Mouse (Mus musculus) retina, adult 2 months (tissue): ENCODE data around the gene Clip2.
A peak's percentile ranks its signal among the peaks of the same experiment; 100 is the strongest.
"Not testable (repeated sequence)": the region's sequence is repeated elsewhere in the genome, so short reads cannot be mapped to it uniquely, and the experiment has no call there.

Experiments used
- DNase-seq: peaks from one replicate; pipeline ENCODE4 v3.0.0-alpha.2; 2012; ENCODE audit warnings: low read depth, low spot score

Gene Clip2

DNA sequence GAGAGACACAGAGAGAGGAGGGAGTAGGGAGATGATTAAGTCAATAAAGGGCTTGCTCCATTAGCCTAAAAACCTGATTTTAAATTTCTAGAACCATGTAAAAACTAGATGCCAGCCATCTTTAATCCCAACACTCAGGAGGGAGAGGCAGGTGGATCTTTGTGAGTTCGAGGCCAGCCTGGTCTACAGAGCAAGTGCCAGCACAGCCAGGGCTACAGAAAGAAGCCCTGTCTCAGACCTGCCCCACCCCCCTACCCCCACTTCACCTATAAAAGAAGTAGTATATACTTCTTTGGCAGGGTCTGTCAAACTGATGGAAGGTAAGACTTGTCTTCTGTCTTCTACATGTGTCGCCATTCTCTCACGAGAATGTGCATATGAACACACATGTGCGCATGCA is 91.7 kb downstream of the Clip2 start:
- DNase-seq, result no peak

DNA sequence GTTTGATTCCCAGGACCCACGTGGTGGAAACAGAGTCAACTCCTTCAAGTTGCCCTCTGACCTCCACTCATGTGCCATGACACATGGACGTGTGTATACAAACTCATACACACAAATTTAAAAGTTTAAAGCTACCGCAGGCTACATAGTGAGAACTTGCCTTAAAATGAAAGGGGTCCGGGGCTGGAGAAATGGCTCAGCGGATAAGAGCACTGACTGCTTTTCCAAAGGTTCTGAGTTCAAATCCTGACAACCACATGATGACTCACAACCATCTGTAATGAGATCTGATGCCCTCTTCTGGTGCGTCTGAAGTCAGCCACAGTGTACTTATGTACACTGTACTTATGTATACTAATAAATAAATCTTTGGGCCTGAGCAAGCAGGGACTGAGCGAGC is 93.1 kb downstream of the Clip2 start:
- no peak for DNase-seq

DNA sequence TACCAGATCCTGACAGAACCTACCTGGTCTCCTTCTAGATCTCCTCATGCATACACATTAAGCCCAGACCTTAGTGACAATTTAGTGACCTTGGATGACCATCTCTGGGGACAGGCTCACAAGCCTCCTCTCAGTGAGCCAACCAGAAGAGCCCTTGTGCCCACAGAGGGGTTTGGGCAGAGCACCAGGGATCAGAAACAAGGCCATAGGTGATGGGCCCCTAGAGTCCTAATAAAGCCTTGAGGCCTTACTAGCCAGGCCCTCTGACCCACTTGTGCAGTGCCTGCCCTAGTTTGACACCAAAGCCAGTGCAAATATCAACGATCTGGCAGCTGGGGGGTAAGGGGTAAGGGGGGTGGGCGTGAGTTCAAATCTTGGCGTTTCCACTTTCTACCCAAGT is 93.8 kb downstream of the Clip2 start:
- DNase-seq, result no peak

DNA sequence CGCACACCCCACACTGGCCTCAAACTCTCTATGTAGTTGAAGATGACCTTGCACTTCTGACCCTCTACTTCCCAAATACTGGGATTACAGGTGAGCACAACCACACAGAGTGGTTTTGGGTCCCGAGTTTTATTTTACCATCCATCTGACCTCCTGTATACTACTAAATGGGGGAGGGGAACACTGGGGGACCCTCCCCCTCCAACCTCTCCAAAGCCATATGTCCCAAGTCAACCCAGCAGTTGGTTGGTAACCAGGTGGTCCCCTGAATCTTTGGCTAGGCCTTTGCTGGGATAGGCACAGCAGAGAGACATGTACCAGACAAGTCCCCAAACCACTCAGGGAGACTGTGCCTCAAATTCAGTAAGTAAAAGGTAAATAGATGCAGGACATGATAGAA is 94.9 kb downstream of the Clip2 start:
- no peak for DNase-seq

DNA sequence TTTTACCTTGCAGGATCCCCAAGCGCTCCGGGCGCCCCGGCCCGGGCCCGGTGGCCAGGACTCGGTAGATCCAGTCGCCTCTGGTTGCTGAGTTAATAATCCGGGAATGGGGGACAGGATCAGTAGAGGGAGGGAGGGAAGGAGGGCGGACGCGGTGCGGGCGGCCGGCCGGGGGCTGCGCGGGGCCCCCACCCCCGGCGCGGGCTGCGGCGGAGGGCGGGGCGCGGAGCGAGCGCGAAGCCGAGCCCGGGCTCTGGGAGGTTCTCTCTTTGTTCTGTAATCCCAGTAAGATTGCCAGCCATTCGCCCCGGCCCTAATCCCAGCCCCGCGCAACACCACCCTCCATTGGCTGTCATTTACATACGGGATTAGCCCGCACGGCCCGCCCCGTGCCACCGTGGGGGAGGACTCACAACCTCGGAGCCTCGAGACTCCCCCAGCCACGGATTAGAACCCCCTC is 95.7 kb downstream of the Clip2 start, which contains the start of gene Gtf2ird1:
Gene Gtf2ird1, minus strand, starts transcription at position 214 of the 460 bp plus-strand sequence.
- DNase-seq, result peak; percentile 79

DNA sequence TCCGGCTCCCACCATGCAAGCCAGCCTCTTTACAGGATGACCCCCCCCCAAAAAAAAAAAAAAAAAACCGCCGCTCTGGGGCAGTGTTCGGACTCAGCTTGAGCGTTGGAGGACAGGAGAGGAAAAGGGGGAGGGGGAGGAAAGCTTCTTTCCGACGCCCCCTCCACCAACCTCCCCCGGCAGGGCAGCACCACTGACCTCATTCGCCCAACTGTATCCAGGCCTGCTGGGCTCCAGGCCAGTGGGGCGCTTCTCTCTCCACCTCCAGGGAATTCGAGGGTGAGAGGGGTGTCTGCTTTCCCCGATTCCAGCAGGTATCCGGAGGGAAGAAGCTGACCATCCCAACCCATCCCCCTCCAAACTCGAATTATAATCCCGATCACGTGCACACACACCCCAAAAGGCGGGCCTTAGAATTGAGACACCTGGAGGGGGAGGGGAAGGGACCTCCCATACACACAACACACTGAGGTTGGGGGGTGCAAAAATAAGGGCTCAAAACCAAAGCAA is 96.3 kb downstream of the Clip2 start:
- no peak for DNase-seq

DNA sequence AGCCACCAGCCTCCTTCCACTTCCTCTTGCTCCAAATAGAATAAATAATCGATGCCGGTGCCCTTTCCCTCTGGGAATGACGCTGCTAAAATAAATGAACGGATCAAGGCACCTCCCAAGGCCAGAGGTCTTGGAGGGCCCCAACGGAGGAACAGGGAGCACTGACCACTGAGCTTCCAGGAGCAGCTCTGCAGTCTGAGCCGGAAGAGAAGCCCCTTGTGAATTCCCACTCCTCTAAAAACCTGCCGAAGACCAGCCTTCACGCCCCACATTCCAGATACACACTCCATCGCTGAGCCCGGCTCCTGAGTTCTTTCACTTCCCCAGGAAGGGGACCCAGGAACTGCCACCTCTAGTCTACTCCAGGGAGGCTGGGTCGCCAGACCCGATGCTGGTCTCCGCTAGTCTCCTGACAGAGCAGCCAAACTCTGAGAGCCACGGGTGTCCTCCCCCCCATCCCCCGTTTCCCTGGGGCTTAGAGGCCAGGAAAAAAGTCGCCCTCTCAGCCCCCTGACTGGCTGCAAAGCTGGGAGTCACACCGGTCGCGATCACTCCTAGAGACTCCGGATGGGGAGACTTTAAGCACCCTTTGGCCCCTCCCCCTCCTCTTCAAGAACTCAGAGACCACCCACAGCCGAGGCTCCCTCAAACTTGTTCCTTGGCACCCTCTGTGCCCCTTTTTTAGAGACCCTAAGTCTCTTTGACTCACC is 96.9 kb downstream of the Clip2 start:
- DNase-seq, result no peak

DNA sequence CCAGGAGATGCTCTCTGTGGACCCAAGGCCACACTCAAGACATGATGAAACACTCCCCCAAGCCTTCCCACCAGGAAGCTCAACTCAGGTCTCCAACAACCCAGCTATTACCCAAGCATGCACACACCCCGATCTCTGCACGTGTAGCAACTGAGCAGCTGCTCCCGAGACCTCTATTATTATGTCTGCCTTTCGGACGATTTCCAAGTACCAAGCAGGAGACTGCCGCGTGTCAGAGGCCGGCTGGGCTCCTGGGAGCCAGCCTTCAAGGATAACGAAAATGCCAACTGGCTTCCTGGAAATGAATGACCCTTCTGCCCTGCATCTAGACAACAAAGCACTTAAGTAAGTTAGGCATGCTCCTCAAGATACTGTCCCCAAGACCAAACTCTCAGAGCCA is 97.8 kb downstream of the Clip2 start:
- no peak for DNase-seq

DNA sequence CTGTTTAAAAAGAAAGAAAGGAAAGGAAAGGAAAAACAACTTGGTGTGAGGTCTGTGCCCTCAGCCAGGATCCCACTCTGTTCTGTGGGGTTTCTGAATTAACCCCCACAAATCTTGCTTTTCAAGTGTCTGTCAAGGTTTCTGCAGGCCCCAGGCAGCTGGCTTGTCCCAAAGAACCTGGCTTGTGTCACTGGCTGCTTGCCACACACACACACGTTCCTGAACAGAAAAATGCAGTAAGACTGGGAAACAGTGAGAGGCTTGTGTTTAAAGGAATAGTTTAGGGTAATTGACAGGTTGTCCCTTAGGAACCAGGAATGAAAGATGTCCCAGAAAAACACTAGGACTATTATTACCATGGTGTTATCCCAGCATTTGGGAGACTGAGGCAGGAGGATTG is 98.7 kb downstream of the Clip2 start:
- DNase-seq, result no peak

DNA sequence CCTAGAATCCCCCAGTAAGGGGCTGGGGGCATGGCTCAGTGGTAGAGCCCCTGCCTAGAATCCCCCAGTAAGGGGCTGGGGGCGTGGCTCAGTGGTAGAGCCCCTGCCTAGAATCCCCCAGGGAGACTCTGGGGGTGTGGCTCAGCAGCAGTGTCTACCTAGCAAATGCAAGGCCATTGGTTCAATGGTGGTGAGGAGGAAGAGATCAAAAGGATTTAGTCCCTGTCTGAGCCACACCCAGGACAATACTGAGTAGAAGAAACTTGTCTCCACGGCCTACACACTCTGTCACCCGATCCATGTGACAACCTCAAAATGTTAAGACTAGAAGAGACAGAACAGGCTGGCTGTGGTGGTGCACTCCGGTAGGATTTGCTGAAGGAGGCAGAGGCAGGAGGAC is 105.5 kb downstream of the Clip2 start:
- not testable (repeated sequence) for DNase-seq

DNA sequence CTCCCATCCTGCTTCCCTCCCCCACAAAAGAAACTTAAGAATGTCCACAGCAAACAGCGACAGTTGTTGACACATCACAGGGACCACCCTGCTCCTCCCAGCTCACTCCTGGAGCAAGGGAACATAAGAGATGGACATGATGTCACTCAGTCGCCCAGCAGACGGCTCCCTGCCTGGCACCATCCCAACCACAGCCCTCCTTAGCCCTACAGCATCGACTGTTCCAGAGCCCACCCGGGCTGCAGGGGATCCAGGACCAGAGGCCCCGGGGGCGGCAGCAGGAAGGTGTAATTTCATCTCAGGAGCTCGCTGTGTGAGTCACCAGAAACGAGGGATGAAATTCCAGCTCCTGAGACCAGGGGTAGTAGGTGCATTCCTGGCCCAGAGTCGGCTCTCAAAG is 106.3 kb downstream of the Clip2 start:
- DNase-seq, result no peak

DNA sequence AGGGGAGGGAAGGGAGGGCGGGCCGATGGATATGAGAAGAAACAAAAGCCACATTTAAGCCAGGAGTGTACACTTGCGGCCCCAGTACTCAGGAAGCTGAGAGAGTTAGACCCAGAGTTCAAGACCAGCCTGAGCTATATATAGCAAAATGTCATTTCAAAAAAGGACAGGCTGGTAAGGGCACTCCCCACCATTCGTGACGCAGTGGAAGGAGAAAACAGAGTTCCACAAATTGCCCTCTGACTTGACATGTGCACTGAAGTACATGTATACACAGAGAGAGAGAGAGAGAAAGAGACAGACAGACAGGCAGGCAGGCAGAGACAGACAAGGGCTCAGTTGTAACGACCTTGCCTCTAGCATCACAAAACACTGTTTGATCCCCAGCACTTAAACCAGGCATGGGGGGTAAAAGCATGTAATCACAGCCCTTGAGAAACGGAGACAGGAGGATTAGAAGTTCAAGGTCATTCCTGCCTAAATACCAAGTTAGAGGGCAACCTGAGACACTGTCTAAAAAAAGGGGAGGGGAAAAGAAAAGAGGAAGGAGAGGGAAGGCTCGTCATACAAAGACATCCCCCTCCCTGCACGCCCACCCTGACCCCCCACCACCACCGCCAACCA is 106.9 kb downstream of the Clip2 start:
- no peak for DNase-seq

DNA sequence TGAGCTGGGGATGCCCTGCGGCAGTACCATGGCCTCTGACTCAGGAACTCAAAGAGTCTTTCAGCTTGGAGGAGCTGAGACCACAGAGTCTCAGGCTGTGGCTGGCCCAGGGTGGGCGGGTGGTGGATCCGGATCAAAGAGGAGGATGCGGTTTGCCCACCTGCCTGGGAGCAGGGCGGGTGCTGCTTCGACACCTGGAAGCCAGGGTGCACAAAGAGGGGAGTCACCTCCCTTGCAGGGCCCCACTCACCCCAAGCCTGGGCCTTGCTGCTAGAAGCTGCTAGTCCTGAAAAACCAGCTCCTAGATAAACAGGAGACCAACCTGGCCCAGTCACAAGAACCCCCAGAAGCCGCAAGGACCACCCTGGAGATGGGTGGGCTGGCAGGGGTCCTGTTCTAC is 107.8 kb downstream of the Clip2 start:
- DNase-seq, result no peak

DNA sequence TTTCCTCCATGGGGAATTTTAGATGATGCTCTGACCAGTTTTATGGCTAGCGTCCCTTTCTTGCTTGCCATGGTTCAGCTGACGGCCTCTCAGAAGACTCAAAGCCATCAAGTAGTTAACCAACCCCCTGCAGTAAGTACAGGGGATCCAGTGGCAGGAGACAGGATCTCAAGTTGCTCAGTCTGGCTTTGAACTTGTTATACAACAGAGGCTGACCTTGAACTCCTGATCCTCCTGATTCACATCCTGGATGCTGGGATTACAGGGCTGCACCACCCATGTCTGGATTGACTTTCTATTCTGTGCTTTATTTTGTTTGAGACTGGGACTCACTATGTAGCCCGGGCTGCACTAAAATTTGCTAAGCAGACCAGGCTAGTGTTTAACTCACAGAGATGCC is 110.2 kb downstream of the Clip2 start:
- DNase-seq, result no peak

DNA sequence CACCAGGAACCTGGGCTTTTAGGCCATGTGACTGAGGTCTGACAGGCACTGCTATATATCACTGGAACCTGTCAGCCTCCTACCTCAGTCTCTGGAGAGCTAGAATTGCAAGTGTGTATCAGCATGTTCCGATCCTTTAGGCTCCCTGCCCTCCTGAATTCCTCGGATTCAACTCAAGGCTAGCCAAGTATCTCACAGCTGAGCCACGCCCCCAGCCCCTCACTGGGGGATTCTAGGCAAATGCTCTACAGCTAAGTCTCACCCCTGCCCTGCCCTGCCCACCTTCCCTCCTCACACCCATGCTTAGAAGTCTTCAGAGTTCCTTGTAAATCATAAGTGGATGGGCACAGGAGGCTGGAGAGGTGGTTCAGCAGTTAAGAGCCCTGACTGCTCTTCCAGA is 111.1 kb downstream of the Clip2 start:
- no peak for DNase-seq

DNA sequence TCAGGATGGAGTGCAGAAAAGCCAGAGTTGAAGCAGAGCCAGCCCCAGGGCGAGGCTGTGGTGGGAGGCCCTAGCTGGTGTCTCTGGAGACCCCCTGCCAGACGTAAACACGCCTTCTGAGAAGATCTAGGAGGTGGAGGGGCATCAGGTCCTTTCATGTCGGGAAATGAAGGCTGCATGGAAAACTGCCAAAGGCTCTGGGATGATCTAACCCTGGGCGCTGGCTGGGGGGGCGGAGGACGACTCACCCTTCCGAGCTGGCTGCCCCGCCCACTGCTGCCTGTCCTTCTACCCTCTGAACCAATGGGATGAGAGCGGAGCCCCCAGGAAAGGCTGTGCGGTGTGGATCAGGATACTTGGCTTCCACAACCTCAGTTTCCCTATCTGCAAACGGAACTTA is 112.1 kb downstream of the Clip2 start:
- no peak for DNase-seq

DNA sequence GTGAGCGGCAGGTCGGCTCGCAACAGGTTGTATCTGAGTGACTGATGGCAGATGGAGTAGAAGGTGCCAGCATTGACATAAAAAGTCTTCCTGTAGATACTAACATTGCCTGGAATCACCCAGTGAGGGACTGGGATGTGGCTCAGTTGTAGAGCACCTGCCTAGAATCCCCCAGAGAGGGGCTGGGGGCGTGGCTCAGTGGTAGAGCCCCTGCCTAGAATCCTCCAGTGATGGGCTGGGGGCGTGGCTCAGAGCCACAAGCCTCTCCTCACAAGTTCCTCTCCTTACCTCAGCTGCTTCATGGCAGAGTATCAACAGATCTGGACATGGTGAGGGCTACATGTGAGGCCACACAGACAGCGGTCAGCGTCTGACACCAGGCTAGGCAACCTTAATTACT is 112.8 kb downstream of the Clip2 start:
- no peak for DNase-seq
